Mouse (Mus musculus) forebrain, embryonic 13.5 days (tissue): Measurements from ENCODE around the gene Lalba. TPM values are rescaled to one million over a fixed set of nuclear protein-coding genes. Genes with fewer than 3 reads are reported as not detected.

Experiments used
- ATAC-seq: fragments of 200-750 bp; cut with Nextera tagmentation; 2 replicates; pipeline ENCODE4 v1.8.0; 2017
- H3K27ac ChIP-seq: fragments of 300-500 bp; sonication (generic); 2 replicates; pipeline ENCODE4 v1.5.1; 2015; ENCODE audit warnings: inconsistent platforms, mild to moderate bottlenecking, moderate library complexity
- H3K27me3 ChIP-seq: fragments of 300-500 bp; sonication (generic); 2 replicates; pipeline ENCODE4 v1.6.1; 2015; ENCODE audit warnings: mild to moderate bottlenecking, inconsistent platforms
- H3K36me3 ChIP-seq: fragments of 300-500 bp; sonication (generic); 2 replicates; pipeline ENCODE4 v1.6.1; 2015; ENCODE audit warnings: mild to moderate bottlenecking, inconsistent platforms; ENCODE audit not compliant: poor library complexity, severe bottlenecking
- H3K4me1 ChIP-seq: fragments of 300-500 bp; sonication (generic); 2 replicates; pipeline ENCODE4 v1.6.1; 2015; ENCODE audit warnings: inconsistent platforms
- H3K4me2 ChIP-seq: fragments of 300-500 bp; sonication (generic); 2 replicates; pipeline ENCODE4 v1.6.1; 2015; ENCODE audit warnings: inconsistent platforms, mild to moderate bottlenecking, moderate library complexity
- H3K4me3 ChIP-seq: fragments of 300-500 bp; sonication (generic); 2 replicates; pipeline ENCODE4 v1.5.1; 2015; ENCODE audit warnings: mild to moderate bottlenecking, inconsistent platforms
- H3K9ac ChIP-seq: fragments of 300-500 bp; sonication (generic); 2 replicates; pipeline ENCODE4 v1.6.1; 2015; ENCODE audit warnings: mild to moderate bottlenecking, inconsistent platforms
- H3K9me3 ChIP-seq: fragments of 300-500 bp; sonication (generic); replicated peaks from 2 replicates; pipeline ENCODE4 v1.6.1; 2016; ENCODE audit warnings: inconsistent platforms
- WGBS: fragments of 180-500 bp; shearing (Covaris S2); methylation state at CpG from one replicate; pipeline ENCODE4 v1.1.7; 2015; 5-methylcytosine and 5-hydroxymethylcytosine counted together
- polyA plus RNA-seq: library from polyadenylated mRNA; unstranded; fragments of >200 nt; fragmentation: Nextera tagmentation; extraction: Ambion mirVana; gene quantifications from 2 replicates; pipeline ENCODE4 v1.2.1, GENCODE M21; 2015

Lalba gene
- polyA plus RNA-seq, 1 experiment from 2014 or later = not detected

DNA sequence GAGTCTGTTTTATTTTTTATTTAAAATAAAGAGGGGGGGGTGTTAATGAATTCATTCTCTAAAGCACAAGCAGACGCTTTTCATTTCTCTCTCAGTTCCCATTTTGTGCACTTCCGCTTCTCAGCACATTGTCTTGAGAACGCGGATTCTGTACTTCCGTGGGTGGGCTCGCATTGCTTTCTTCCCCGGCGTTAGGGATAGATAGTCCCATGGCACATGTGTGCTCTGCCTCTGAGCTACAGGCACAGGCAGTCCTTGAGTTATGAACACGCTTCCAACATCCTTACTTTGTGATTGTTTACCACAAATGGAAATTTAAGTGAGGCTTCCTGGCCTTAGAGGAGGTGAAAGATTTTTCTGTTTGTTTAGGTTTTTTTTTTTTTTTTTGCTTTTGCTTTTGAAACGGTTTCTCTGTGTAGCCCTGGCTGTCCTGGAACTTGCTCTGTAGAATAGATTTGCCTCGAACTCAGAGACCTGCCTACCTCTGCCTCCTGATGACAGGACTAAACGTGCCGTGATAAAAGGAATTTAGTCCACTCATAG, 28.9 kb upstream of the Lalba start:
- Histone ChIP-seq H3K9ac (no peak overlapping the region), H3K4me2 (no peak overlapping the region), H3K9me3 (no peaks in the 10 kb centered on the region), H3K36me3 (0 out of 2 replicates have a peak, but pooled peaks cover 9% of the 10 kb centered on the region), H3K4me1 (peaks cover 6% of the 10 kb centered on the region), H3K27ac (no peak overlapping the region), H3K27me3 (no peaks in the 10 kb centered on the region), H3K4me3 (no peak overlapping the region)
- 60% methylated on average over 13 of the region's 13 CpGs for WGBS
- ATAC-seq = no peak

DNA sequence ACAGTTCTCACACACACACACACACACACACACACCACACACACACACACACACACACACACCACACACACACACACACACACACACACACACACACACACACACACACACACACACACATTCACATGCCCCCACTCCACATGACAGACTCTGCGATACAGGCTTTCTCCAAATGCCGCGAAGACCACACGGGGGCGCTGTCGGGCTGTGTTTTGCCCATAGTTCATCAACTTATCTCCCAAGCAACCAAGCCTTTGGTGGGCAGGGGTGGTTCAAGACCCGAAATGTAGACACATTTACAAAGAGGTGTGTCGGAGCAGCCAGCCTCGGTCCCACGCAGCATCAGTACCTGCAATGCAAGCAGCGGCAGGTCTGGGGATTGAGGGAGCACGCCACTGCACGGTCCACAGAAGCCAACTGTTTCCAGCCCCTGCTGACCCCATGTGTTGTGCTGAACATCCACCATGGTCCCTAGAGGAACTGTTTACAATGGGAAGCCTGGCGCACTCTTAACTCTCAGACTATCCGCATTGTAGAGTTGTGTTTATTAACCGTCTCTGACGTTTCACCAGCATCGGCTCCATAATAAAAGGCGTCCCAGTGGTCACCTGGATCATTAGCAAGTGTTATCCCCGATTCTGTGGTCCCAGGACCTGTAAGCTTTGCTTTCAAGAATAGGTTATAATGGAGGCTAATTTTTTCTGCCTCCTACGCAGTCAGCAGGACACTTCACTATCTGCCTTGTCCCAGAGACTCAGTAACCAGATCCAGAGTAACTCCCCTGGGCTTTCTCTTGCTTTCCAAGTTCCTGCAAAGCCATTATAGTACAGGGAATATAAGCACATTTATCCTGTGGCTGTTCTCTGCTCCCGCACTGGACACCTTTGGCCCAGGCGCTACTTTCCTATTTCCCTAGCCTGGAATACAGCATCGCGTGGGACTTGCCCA, 28.2 kb upstream of the Lalba start:
- no peak overlapping the region for H3K27ac ChIP-seq
- H3K27me3 ChIP-seq = no peaks in the 10 kb centered on the region
- peaks cover 6% of the 10 kb centered on the region for H3K4me1 ChIP-seq
- WGBS = 32% methylated on average over 25 of the region's 25 CpGs
- peak overlapping the region; percentile 23 for H3K4me3 ChIP-seq
- peak overlapping the region; percentile 37; the same call in 1 of the 2 replicates for H3K9ac ChIP-seq
- H3K36me3 ChIP-seq = 0 out of 2 replicates have a peak, but pooled peaks cover 2% of the 10 kb centered on the region
- ATAC-seq = peak; percentile 27; the same call in 1 of the 2 replicates
- no peaks in the 10 kb centered on the region for H3K9me3 ChIP-seq
- peak overlapping the region; percentile 50 for H3K4me2 ChIP-seq

DNA sequence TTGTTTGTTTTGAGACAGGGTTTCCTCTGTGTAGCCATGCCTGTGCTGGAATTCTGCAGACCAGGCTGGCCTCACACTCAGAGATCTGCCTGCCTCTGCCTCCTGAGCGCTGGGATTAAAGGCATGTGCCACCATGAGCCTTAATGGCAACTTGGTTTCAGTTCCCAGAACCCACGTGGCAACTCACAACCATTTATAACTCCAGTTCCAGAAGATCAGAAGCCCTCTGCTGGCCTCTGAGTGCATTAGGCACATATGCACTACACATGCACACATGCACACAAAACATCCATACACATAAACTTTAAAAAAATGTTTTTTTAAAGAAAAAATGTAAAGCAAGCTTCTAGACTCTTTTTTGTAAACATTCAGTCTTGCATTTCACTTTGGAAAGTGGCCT, 26.9 kb upstream of the Lalba start:
- Histone ChIP-seq H3K4me2 (no peak overlapping the region), H3K27ac (no peak overlapping the region), H3K9ac (no peak overlapping the region), H3K36me3 (no peaks in the 10 kb centered on the region), H3K4me3 (no peak overlapping the region), H3K9me3 (no peaks in the 10 kb centered on the region), H3K27me3 (0 out of 2 replicates have a peak, but pooled peaks cover 3% of the 10 kb centered on the region), H3K4me1 (peaks cover 6% of the 10 kb centered on the region)
- no peak for ATAC-seq
- 65% methylated on average over 2 of the region's 2 CpGs for WGBS

DNA sequence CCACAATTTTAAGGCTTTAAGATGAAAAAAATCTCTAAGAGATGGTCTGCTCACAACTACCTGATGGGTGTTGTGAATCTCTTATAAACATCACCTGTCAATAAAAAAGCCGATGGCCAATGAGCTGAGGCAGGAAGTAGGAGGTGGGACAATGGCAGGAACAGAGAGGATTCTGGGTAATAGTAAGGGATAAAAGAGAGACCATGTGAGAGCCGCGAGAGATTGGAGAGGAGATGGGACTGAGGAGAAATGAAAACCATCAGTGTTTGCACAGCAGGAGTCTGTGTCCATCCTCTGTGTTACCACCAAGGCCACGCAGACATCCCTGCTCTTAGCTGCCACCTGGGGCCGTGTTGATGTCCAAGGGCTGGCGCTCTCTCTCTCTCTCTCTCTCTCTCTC, 24.8 kb upstream of the Lalba start:
- no peak for ATAC-seq
- WGBS = 88% methylated on average over 6 of the region's 6 CpGs
- 0 out of 2 replicates have a peak, but pooled peaks cover 3% of the 10 kb centered on the region for H3K27me3 ChIP-seq
- H3K36me3 ChIP-seq = no peaks in the 10 kb centered on the region
- no peak overlapping the region for H3K4me2 ChIP-seq
- no peak overlapping the region for H3K9ac ChIP-seq
- no peak overlapping the region for H3K27ac ChIP-seq
- no peak overlapping the region for H3K4me3 ChIP-seq
- no peaks in the 10 kb centered on the region for H3K9me3 ChIP-seq
- peaks cover 6% of the 10 kb centered on the region for H3K4me1 ChIP-seq

DNA sequence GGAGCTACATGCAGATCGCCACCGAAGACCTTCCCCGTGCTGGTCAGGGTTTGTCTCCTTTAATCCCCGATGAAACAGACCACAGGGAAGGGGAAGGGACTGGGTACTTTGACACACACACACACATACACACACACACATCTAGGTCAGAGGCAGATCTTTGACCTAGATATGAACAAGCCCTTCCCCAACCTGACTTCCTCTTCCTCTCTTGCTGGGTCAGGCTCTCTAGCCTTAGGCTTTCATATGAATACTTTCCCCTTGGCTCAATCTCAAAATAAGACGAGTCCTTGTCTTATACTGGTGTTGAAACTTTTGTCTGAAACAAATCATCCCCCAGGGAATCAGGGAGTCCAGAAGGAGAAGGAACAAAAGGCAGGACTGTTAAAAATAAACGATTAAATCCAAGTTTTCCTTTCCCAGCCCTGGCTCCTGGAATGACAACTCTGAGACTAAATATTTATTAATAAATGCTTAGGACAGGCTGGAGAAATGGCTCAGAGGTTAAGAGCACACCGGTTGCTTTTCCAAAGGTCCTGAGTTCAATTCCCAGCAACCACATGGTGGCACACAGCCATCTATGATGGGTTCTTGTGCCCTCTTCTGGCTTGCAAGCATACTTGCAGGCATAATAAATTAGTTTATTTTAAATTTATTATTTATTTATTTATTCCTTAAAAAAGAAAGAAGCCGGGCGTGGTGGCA, 23.9 kb upstream of the Lalba start:
- 85% methylated on average over 9 of the region's 9 CpGs for WGBS

DNA sequence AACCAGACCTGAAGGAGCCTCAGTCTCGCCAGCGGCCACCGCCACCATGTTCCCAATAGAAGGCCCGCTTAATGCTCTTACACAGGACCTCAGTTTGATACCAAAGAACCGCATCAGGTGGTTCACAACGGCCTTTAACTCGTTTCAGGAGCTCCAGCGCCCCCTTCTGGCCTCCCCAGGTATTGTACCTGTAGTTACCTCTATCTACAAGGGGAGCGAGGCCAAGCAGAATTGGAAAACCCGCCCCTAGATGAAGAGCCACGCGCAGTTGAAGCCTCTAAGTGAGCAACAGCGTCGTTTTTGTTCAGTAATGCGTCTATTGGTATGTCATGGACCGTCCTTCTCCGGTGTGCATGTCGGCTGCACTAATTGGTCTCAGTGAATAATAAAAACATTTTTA, 22.0 kb upstream of the Lalba start:
- Histone ChIP-seq H3K27ac (no peak overlapping the region), H3K27me3 (0 out of 2 replicates have a peak, but pooled peaks cover 3% of the 10 kb centered on the region), H3K9me3 (no peaks in the 10 kb centered on the region), H3K4me1 (no peaks in the 10 kb centered on the region), H3K4me3 (no peak overlapping the region), H3K4me2 (0 out of 2 replicates have a peak overlapping the region, but pooled peaks have one; percentile 3), H3K9ac (no peak overlapping the region), H3K36me3 (no peaks in the 10 kb centered on the region)
- WGBS = 9% methylated on average over 18 of the region's 18 CpGs
- ATAC-seq = no peak

More for the DNA sequence above, 23.9 kb upstream of the Lalba start:
- no peak overlapping the region for H3K4me3 ChIP-seq
- H3K27ac ChIP-seq = no peak overlapping the region
- H3K9ac ChIP-seq = no peak overlapping the region
- H3K4me2 ChIP-seq = no peak overlapping the region
- H3K27me3 ChIP-seq = 0 out of 2 replicates have a peak, but pooled peaks cover 3% of the 10 kb centered on the region
- ATAC-seq = no peak
- no peaks in the 10 kb centered on the region for H3K36me3 ChIP-seq
- peaks cover 6% of the 10 kb centered on the region for H3K4me1 ChIP-seq
- H3K9me3 ChIP-seq = no peaks in the 10 kb centered on the region

DNA sequence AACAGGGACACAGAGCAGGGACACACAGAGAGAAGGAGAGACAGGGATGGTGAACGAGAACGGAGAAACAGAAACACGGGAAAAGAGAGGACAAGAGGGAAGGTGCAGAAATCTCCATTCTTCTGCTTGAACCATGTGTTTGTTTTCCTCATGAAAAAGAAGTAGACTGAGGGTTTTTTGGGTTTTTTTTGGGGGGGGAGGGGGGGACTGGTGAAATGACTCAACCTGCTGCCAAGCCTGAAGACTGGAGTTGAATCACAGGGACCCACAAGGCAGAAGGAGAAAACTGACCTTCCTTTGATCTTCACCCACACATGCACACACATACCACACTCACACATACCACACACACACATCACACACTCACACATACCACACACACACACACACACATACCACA, 20.8 kb upstream of the Lalba start:
- Histone ChIP-seq H3K4me1 (no peaks in the 10 kb centered on the region), H3K27me3 (0 out of 2 replicates have a peak, but pooled peaks cover 3% of the 10 kb centered on the region), H3K36me3 (no peaks in the 10 kb centered on the region), H3K4me2 (no peak overlapping the region), H3K9ac (no peak overlapping the region), H3K4me3 (no peak overlapping the region), H3K27ac (no peak overlapping the region), H3K9me3 (no peaks in the 10 kb centered on the region)
- no peak for ATAC-seq
- WGBS = 88% methylated on average over 3 of the region's 3 CpGs

DNA sequence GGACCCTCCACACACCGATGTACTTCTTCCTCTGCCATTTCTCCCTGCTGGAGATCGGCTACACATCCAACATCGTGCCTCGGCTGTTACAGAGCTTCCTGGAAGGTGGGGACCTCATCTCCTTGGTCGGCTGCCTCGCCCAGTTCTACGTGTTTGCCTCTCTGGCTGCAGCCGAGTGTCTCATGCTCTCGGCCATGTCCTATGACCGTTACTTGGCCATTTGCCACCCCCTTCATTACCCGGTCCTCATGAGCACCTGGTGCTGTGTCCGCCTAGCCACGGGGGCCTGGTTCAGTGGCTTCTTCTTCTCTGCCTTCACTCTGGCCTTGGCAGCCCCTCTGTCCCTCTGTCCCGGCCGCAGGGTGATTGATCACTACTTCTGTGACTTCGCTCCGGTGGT, 15.1 kb upstream of the Lalba start:
- H3K27me3 ChIP-seq = no peaks in the 10 kb centered on the region
- H3K9ac ChIP-seq = no peak overlapping the region
- no peak overlapping the region for H3K4me2 ChIP-seq
- no peaks in the 10 kb centered on the region for H3K9me3 ChIP-seq
- no peaks in the 10 kb centered on the region for H3K4me1 ChIP-seq
- H3K4me3 ChIP-seq = no peak overlapping the region
- WGBS = 92% methylated on average over 17 of the region's 17 CpGs
- ATAC-seq = no peak
- no peak overlapping the region for H3K27ac ChIP-seq
- H3K36me3 ChIP-seq = no peaks in the 10 kb centered on the region

DNA sequence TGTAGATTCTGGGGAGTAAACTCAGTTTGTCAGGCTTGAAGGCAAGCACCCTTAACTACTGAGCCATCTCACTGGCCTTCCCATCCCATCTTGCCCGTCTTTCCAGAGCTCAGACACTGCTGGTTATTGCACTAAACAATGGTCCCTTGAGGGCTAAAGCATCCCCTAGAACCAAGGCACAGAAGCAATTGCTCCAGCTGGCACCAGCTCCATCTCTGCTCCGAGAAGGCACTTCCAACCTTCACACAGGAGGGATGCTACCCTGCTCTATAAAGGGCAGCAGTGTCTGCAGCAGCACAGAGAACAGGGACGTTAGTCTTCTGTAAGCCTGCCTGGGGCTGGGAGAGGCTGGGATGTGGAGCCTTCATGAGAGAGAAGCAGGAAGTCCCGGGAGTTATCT, 9.6 kb upstream of the Lalba start, which contains the start of gene Olfr279:
Olfr279 (plus strand) TSS at position 301 of the 400 bp plus-strand sequence.
- Histone ChIP-seq H3K4me3 (no peak within 1 kb of the TSS), H3K27ac (no peak within 1 kb of the TSS), H3K27me3 (no peaks in the 10 kb centered on the region), H3K4me2 (no peak within 1 kb of the TSS), H3K9me3 (no peaks in the 10 kb centered on the region), H3K4me1 (no peaks in the 10 kb centered on the region), H3K36me3 (no peaks in the 10 kb centered on the region), H3K9ac (no peak within 1 kb of the TSS)
- WGBS = 71% methylated on average over 4 of the region's 4 CpGs
- no peak for ATAC-seq

DNA sequence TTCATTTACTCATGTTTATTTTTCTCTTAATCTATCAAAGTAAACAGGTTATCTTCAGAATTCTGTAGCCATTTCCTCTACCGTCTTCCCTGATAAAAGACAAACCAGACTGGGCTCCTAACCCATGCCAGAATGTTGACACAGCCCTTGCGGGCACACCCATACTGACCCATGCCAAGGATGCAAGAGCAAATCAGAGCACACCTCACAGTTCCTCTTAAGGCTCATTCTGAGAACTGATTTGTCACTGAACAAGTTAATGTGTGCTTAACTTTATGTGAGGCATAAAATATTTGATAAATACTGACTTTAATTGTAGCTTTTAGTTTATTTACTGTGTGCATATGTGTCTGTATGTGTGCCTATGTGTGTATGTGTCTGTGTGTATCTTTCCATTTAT, 8.8 kb upstream of the Lalba start:
- no peak for ATAC-seq
- H3K27ac ChIP-seq = no peak overlapping the region
- 81% methylated on average over 2 of the region's 2 CpGs for WGBS
- H3K4me1 ChIP-seq = no peaks in the 10 kb centered on the region
- H3K36me3 ChIP-seq = no peaks in the 10 kb centered on the region
- no peaks in the 10 kb centered on the region for H3K27me3 ChIP-seq
- H3K9ac ChIP-seq = no peak overlapping the region
- H3K4me2 ChIP-seq = no peak overlapping the region
- no peak overlapping the region for H3K4me3 ChIP-seq
- no peaks in the 10 kb centered on the region for H3K9me3 ChIP-seq

DNA sequence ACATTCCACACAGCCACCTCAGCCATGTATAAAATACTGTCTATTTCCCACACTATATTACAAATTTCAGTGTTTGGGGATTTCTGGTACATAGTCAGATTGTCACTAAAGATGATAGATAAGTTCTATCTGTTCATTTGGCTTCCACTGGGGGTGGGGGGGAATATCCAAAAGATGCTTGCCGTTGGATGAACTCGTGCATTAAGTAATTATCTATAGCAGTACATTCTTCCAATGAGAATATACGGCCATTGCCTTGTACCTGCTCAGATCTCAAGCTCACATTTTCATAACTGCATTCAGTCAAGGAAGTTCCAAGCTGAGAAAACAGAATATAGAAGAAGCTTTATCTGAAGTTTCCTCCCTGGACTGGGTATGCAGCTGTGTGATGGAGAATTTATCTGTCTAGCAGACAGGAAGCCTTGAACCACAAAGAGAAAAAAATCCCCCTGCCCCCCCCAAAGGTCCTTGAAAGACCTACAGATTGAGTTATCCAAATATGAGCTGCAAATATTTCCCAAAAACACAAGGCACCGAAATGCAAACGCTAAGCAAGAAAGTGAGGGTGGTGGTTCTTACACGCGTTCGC, 4.0 kb upstream of the Lalba start:
- H3K36me3 ChIP-seq = no peaks in the 10 kb centered on the region
- H3K4me3 ChIP-seq = no peak overlapping the region
- H3K4me1 ChIP-seq = no peaks in the 10 kb centered on the region
- no peak overlapping the region for H3K9ac ChIP-seq
- H3K27me3 ChIP-seq = no peaks in the 10 kb centered on the region
- 97% methylated on average over 8 of the region's 8 CpGs for WGBS
- H3K4me2 ChIP-seq = no peak overlapping the region
- H3K27ac ChIP-seq = no peak overlapping the region
- H3K9me3 ChIP-seq = no peaks in the 10 kb centered on the region
- no peak for ATAC-seq
